Mouse (Mus musculus) intestine, postnatal 0 days (tissue): Measurements from ENCODE around the gene Dact1. TPM values are rescaled to one million over a fixed set of nuclear protein-coding genes. Genes with fewer than 3 reads are reported as not detected.

Experiments
- ATAC-seq: fragments of 200-750 bp; cut with Nextera tagmentation; 2 replicates; pipeline ENCODE4 v1.8.0; 2017; ENCODE audit warnings: mild to moderate bottlenecking, moderate TSS enrichment, moderate library complexity
- H3K27ac ChIP-seq: fragments of 300-500 bp; sonication (generic); 2 replicates; pipeline ENCODE4 v1.5.1; 2014; ENCODE audit warnings: mild to moderate bottlenecking, low read depth, low read length, moderate library complexity
- H3K27me3 ChIP-seq: fragments of 300-500 bp; sonication (generic); replicated peaks from 2 replicates; pipeline ENCODE4 v1.6.1; 2014; ENCODE audit warnings: low read length, mixed read lengths; ENCODE audit not compliant: control insufficient read depth, insufficient read depth
- H3K36me3 ChIP-seq: fragments of 300-500 bp; sonication (generic); 2 replicates; pipeline ENCODE4 v1.6.1; 2014; ENCODE audit warnings: mild to moderate bottlenecking, moderate library complexity; ENCODE audit not compliant: control insufficient read depth, insufficient read depth
- H3K4me1 ChIP-seq: fragments of 300-500 bp; sonication (generic); replicated peaks from 2 replicates; pipeline ENCODE4 v1.6.1; 2014; ENCODE audit warnings: antibody characterized with exemption, low read length, mixed read lengths; ENCODE audit not compliant: control insufficient read depth, insufficient read depth
- H3K4me2 ChIP-seq: fragments of 300-500 bp; sonication (generic); replicated peaks from 2 replicates; pipeline ENCODE4 v1.6.1; 2014; ENCODE audit warnings: low read depth, mild to moderate bottlenecking, moderate library complexity
- H3K4me3 ChIP-seq: fragments of 300-500 bp; sonication (generic); 2 replicates; pipeline ENCODE4 v1.5.1; 2014; ENCODE audit warnings: low read depth, low read length
- H3K9ac ChIP-seq: fragments of 300-500 bp; sonication (generic); 2 replicates; pipeline ENCODE4 v1.6.1; 2014; ENCODE audit warnings: mild to moderate bottlenecking, low read depth, low read length
- H3K9me3 ChIP-seq: fragments of 300-500 bp; sonication (generic); 2 replicates; pipeline ENCODE4 v1.6.1; 2016; ENCODE audit warnings: mixed run types; ENCODE audit not compliant: control insufficient read depth
- CTCF ChIP-seq: sonication (generic); IDR thresholded peaks from 2 replicates; pipeline ENCODE4 v1.5.1; 2016; ENCODE audit warnings: low read depth, mild to moderate bottlenecking, control low read depth, antibody characterized with exemption, moderate library complexity
- WGBS: fragments of 180-500 bp; shearing (Covaris S2); extraction: QIAGEN DNeasy Blood & Tissue Kit; methylation state at CpG from one replicate; pipeline ENCODE4 v1.1.7; 2014; 5-methylcytosine and 5-hydroxymethylcytosine counted together
- polyA plus RNA-seq: library from polyadenylated mRNA; unstranded; fragments of >200 nt; fragmentation: Nextera tagmentation; extraction: Ambion mirVana; gene quantifications from 2 replicates; pipeline ENCODE4 v1.2.1, GENCODE M21; 2015

Dact1 gene
- polyA plus RNA-seq, 1 experiment from 2014 or later: 5.1 TPM

DNA sequence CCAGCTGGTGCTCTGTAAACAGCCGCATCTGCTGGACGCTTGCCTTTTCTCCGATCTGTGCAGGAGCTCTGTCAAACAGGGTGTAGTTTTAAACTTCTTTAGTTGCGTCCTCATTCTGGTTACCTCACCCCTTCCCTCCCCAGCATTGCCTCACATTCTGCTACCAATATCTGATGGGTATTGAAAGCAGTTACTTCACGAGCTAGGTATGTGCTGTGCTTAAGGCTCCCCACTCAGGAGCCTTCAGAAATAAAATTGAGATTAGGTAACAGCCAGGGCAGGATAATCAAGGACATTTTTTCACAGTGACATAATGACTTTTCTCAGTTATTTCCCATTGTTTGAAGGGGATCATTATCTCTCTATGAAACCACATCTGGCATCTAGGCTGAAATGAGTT, 23.9 kb downstream of the Dact1 start:
- Histone ChIP-seq H3K9me3 (no peaks in the 10 kb centered on the region), H3K27me3 (no peaks in the 10 kb centered on the region), H3K4me2 (no peak overlapping the region), H3K4me3 (no peak overlapping the region), H3K27ac (no peak overlapping the region), H3K4me1 (no peaks in the 10 kb centered on the region), H3K36me3 (no peaks in the 10 kb centered on the region), H3K9ac (no peak overlapping the region)
- no peak for TF ChIP-seq CTCF
- no peak for ATAC-seq
- 36% methylated on average over 5 of the region's 5 CpGs for WGBS

GRCm38 (mm10) chr12:71337025-71337582, 27.4 kb downstream of the Dact1 start:
- Histone ChIP-seq H3K27me3 (no peaks in the 10 kb centered on the region), H3K4me1 (no peaks in the 10 kb centered on the region), H3K27ac (no peak overlapping the region), H3K36me3 (no peaks in the 10 kb centered on the region), H3K9me3 (no peaks in the 10 kb centered on the region), H3K4me3 (no peak overlapping the region), H3K4me2 (no peak overlapping the region), H3K9ac (no peak overlapping the region)
- no peak for ATAC-seq
- 65% methylated on average over 11 of the region's 11 CpGs for WGBS
- no peak for TF ChIP-seq CTCF

DNA sequence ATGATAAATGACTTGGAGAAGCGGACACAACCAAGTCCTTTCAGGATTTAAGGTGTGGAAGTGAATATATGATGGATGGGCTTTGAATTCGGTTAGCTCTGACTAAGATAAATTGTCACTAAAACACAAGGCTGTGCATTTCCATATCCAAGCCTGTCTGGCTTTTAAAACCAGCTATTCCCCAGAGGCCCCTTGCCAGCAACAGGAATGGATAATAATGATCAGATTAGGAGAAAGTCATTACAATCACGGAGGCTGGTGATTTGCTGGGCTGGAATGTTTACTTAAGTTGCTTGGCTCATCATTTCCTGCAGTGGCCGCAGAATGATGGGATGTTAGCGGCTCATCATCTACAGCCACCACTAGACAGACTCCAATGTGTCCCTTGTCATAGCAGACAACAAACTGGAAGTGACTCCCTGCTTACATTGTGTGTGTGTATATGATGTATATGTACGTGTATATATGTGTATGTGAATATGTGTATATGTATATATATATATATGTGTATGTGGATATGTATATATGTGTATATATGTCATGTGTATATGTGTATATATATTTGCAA, 28.3 kb downstream of the Dact1 start:
- ATAC-seq: no peak
- no peak for TF ChIP-seq CTCF
- Histone ChIP-seq H3K9me3 (no peaks in the 10 kb centered on the region), H3K4me2 (no peak overlapping the region), H3K27me3 (no peaks in the 10 kb centered on the region), H3K4me3 (no peak overlapping the region), H3K36me3 (no peaks in the 10 kb centered on the region), H3K4me1 (no peaks in the 10 kb centered on the region), H3K27ac (no peak overlapping the region), H3K9ac (no peak overlapping the region)
- WGBS: 41% methylated on average over 6 of the region's 6 CpGs

GRCm38 (mm10) chr12:71339142-71339848, 29.6 kb downstream of the Dact1 start:
- 66% methylated on average over 16 of the region's 16 CpGs for WGBS
- no peaks in the 10 kb centered on the region for H3K4me1 ChIP-seq

DNA sequence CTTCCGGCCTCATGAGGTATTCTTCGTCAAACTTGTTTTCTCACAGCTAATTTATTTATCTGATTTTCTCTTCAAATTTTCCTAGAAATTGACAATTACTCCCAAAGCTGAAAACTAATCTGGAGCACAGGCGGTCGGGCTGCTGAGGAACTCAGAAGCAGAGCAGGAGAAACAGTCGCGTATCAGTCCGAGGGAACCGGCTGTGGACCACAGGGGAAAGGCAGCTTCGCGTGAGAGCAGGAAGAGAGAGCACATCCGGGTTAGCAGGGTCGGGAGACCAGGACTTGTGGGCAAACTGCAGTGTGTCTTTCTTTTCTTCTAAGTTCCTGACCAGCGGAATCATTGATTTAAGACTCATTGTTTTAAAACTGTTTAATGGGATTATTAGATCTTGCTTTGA, 32.7 kb downstream of the Dact1 start:
- Histone ChIP-seq H3K9me3 (no peaks in the 10 kb centered on the region), H3K27me3 (no peaks in the 10 kb centered on the region), H3K4me1 (no peaks in the 10 kb centered on the region), H3K4me2 (0 out of 2 replicates have a peak overlapping the region, but pooled peaks have one; percentile 18), H3K9ac (no peak overlapping the region), H3K27ac (no peak overlapping the region), H3K36me3 (no peaks in the 10 kb centered on the region), H3K4me3 (no peak overlapping the region)
- no peak for ATAC-seq
- TF ChIP-seq CTCF: no peak
- WGBS: 51% methylated on average over 13 of the region's 13 CpGs

More at GRCm38 (mm10) chr12:71339142-71339848, 29.6 kb downstream of the Dact1 start:
- Histone ChIP-seq H3K4me3 (no peak overlapping the region), H3K9ac (no peak overlapping the region), H3K27me3 (no peaks in the 10 kb centered on the region), H3K27ac (no peak overlapping the region), H3K9me3 (no peaks in the 10 kb centered on the region), H3K36me3 (no peaks in the 10 kb centered on the region), H3K4me2 (no peak overlapping the region)
- TF ChIP-seq CTCF: no peak
- no peak for ATAC-seq

GRCm38 (mm10) chr12:71345471-71345870, 35.8 kb downstream of the Dact1 start:
- Histone ChIP-seq H3K27me3 (no peaks in the 10 kb centered on the region), H3K4me1 (no peaks in the 10 kb centered on the region), H3K4me3 (no peak overlapping the region), H3K27ac (0 out of 2 replicates have a peak overlapping the region, but pooled peaks have one; percentile 6), H3K36me3 (no peaks in the 10 kb centered on the region), H3K9ac (no peak overlapping the region), H3K9me3 (no peaks in the 10 kb centered on the region), H3K4me2 (peak overlapping the region; percentile 25; the same call in 1 of the 2 replicates)
- TF ChIP-seq CTCF: no peak
- no peak for ATAC-seq
- WGBS: 59% methylated on average over 7 of the region's 7 CpGs
